Mouse (Mus musculus): Measurements from ENCODE around the gene Ism1. TPM values are rescaled to one million over a fixed set of nuclear protein-coding genes. Genes with fewer than 3 reads are reported as not detected.
A peak's percentile ranks its signal among the peaks of the same experiment; 100 is the strongest.

Gene Ism1
- polyA plus RNA-seq, 1 experiment from 2014 or later: 11.4 TPM

DNA sequence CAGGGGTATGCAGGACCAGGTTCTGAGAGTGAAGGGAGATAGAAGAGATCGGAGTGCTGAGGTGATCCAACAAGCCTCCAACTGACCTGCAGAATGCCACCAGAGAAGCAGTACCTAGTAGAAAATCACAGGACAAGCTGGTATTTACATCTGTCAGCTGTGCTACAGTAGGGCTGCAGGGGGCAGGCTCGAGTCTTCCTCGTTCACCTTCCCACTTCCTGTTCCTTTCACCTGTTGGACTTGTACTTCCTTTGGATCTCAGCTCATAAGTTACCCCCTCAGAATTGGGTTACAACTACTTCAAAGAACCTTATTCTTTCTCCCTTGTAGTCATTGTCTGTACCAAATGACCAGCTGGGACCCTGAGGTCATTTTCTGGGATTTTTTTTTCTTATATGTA, 47.4 kb downstream of the Ism1 start:
- H3K27ac ChIP-seq (ENCODE audit: low read length): no peak overlapping the region
- no peaks in the 10 kb centered on the region for H3K27me3 ChIP-seq (ENCODE audit: control insufficient read depth, insufficient read depth, low read depth, low read length)
- 69% methylated on average over 3 of the region's 3 CpGs for WGBS
- H3K36me3 ChIP-seq (ENCODE audit: control insufficient read depth, insufficient read depth, low read length): peaks cover 4% of the 10 kb centered on the region; the same call in 1 of the 2 replicates
- no peak overlapping the region for H3K4me2 ChIP-seq (ENCODE audit: low read depth, low read length)
- H3K9me3 ChIP-seq (ENCODE audit: control insufficient read depth, low read length): no peaks in the 10 kb centered on the region
- H3K4me3 ChIP-seq (ENCODE audit: low read length): no peak overlapping the region
- no peak for ATAC-seq (ENCODE audit: low read depth)
- peaks cover 24% of the 10 kb centered on the region for H3K4me1 ChIP-seq (replicated peaks; ENCODE audit: control insufficient read depth, insufficient read depth, low read length)
- H3K9ac ChIP-seq (ENCODE audit: low read length): no peak overlapping the region

DNA sequence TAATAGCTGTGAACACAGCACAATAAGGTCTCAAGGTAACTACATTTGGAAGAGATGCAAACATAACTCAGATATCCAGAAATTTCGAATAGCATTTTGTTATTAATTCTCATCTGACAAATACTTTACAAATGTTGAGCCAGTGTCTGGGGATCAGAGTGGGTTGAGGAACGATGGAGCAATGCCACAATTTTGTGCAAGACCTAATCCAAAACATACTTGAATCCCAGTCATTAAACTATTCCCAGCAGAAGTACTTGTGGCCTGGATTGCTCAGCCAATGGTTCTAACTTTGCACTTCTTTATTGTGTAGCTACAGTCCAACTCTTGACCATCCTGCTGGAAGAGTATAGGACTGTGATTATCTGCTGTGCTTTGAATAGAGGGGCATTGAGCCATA, 50.1 kb downstream of the Ism1 start:
- Histone ChIP-seq H3K4me1 (replicated peaks; ENCODE audit: control insufficient read depth, insufficient read depth, low read length) (peaks cover 17% of the 10 kb centered on the region), H3K36me3 (ENCODE audit: control insufficient read depth, insufficient read depth, low read length) (no peaks in the 10 kb centered on the region), H3K27ac (ENCODE audit: low read length) (0 out of 2 replicates have a peak overlapping the region, but pooled peaks have one; percentile 17), H3K27me3 (ENCODE audit: control insufficient read depth, insufficient read depth, low read depth, low read length) (no peaks in the 10 kb centered on the region), H3K9ac (ENCODE audit: low read length) (no peak overlapping the region), H3K4me2 (ENCODE audit: low read depth, low read length) (no peak overlapping the region), H3K4me3 (ENCODE audit: low read length) (no peak overlapping the region), H3K9me3 (ENCODE audit: control insufficient read depth, low read length) (no peaks in the 10 kb centered on the region)
- 83% methylated on average over 2 of the region's 2 CpGs for WGBS
- no peak for ATAC-seq (ENCODE audit: low read depth)

DNA sequence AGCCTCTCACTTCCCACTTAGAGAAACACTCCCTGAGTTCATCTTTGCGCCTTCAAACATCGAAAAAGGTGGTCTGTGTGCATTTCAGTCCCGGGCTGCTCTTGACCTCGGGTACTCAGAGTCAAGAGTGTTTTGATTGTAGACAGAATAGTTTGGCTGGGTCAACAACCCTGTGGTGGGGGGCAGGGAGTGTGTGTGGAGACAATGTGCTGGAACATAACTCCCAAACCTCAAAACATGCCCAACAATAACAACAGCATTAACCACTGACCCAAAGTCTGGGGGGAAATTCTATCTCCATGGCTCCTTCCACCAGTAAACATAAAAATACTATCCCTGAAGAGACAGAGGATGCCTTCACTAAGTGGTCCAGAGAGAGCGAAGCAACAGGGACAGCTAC, 51.4 kb downstream of the Ism1 start:
- Histone ChIP-seq H3K4me2 (ENCODE audit: low read depth, low read length) (no peak overlapping the region), H3K9me3 (ENCODE audit: control insufficient read depth, low read length) (no peaks in the 10 kb centered on the region), H3K36me3 (ENCODE audit: control insufficient read depth, insufficient read depth, low read length) (no peaks in the 10 kb centered on the region; the same call in 1 of the 2 replicates), H3K27ac (ENCODE audit: low read length) (no peak overlapping the region), H3K27me3 (ENCODE audit: control insufficient read depth, insufficient read depth, low read depth, low read length) (no peaks in the 10 kb centered on the region), H3K4me1 (replicated peaks; ENCODE audit: control insufficient read depth, insufficient read depth, low read length) (peaks cover 9% of the 10 kb centered on the region; the same call in 1 of the 2 replicates), H3K9ac (ENCODE audit: low read length) (no peak overlapping the region), H3K4me3 (ENCODE audit: low read length) (no peak overlapping the region)
- no peak for ATAC-seq (ENCODE audit: low read depth)
- 59% methylated on average over 5 of the region's 5 CpGs for WGBS

DNA sequence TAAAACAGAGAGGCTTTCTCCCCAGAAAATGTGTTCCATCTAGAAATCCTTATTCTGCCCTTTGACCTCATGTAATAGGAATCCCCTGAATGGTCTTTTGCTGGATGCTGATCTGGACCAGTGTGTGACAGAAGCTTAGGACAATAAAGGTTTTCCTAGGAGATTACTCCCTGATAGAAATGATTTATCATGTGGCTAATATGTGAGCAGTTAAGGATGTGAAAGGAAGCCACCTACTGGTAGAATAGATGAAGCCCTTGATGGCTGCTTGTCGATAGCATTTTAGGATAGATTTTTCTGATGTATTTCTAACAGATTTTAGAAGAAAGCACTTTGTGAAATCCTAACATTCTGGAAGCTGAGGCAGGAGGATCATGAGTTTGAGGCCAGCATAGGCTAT, 64.4 kb downstream of the Ism1 start:
- H3K36me3 ChIP-seq (ENCODE audit: control insufficient read depth, insufficient read depth, low read length): peaks cover 4% of the 10 kb centered on the region; the same call in 1 of the 2 replicates
- no peaks in the 10 kb centered on the region for H3K9me3 ChIP-seq (ENCODE audit: control insufficient read depth, low read length)
- 59% methylated on average over 1 of the region's 1 CpGs for WGBS
- no peak overlapping the region for H3K4me3 ChIP-seq (ENCODE audit: low read length)
- no peak for ATAC-seq (ENCODE audit: low read depth)
- no peak overlapping the region for H3K27ac ChIP-seq (ENCODE audit: low read length)
- no peaks in the 10 kb centered on the region for H3K27me3 ChIP-seq (ENCODE audit: control insufficient read depth, insufficient read depth, low read depth, low read length)
- no peak overlapping the region for H3K4me2 ChIP-seq (ENCODE audit: low read depth, low read length)
- H3K9ac ChIP-seq (ENCODE audit: low read length): no peak overlapping the region
- H3K4me1 ChIP-seq (replicated peaks; ENCODE audit: control insufficient read depth, insufficient read depth, low read length): no peaks in the 10 kb centered on the region

DNA sequence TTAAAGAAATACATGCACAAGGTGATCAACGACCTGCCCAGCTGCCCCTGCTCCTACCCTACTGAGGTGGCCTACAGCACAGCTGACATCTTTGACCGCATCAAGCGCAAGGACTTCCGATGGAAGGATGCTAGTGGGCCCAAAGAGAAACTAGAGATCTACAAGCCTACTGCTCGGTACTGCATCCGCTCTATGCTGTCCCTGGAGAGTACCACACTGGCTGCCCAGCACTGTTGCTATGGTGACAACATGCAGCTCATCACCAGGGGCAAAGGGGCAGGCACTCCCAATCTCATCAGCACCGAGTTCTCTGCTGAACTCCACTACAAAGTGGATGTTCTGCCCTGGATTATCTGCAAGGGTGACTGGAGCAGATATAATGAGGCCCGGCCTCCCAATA, 79.0 kb downstream of the Ism1 start:
- Histone ChIP-seq H3K4me3 (ENCODE audit: low read length) (no peak overlapping the region), H3K27ac (ENCODE audit: low read length) (no peak overlapping the region), H3K27me3 (ENCODE audit: control insufficient read depth, insufficient read depth, low read depth, low read length) (no peaks in the 10 kb centered on the region), H3K9ac (ENCODE audit: low read length) (no peak overlapping the region), H3K9me3 (ENCODE audit: control insufficient read depth, low read length) (no peaks in the 10 kb centered on the region), H3K36me3 (ENCODE audit: control insufficient read depth, insufficient read depth, low read length) (peaks cover 10% of the 10 kb centered on the region; the same call in 1 of the 2 replicates), H3K4me2 (ENCODE audit: low read depth, low read length) (no peak overlapping the region), H3K4me1 (replicated peaks; ENCODE audit: control insufficient read depth, insufficient read depth, low read length) (no peaks in the 10 kb centered on the region)
- ATAC-seq (ENCODE audit: low read depth): 0 out of 2 replicates have a peak, but pooled peaks have one; percentile 12
- WGBS: 74% methylated on average over 8 of the region's 8 CpGs

- H3K27me3 ChIP-seq (ENCODE audit: control insufficient read depth, insufficient read depth, low read depth, low read length): no peaks in the 10 kb centered on the region
- WGBS: 100% methylated on average over 1 of the region's 1 CpGs
- H3K9me3 ChIP-seq (ENCODE audit: control insufficient read depth, low read length): no peaks in the 10 kb centered on the region
- H3K27ac ChIP-seq (ENCODE audit: low read length): no peak overlapping the region
- no peak for ATAC-seq (ENCODE audit: low read depth)
- H3K36me3 ChIP-seq (ENCODE audit: control insufficient read depth, insufficient read depth, low read length): peaks cover 7% of the 10 kb centered on the region; the same call in 1 of the 2 replicates
- H3K9ac ChIP-seq (ENCODE audit: low read length): no peak overlapping the region
- no peaks in the 10 kb centered on the region for H3K4me1 ChIP-seq (replicated peaks; ENCODE audit: control insufficient read depth, insufficient read depth, low read length)
- H3K4me2 ChIP-seq (ENCODE audit: low read depth, low read length): no peak overlapping the region
- no peak overlapping the region for H3K4me3 ChIP-seq (ENCODE audit: low read length)
Observed at GRCm38 (mm10) chr2:139757456-139757855, 79.5 kb downstream of the Ism1 start.

- Histone ChIP-seq H3K36me3 (ENCODE audit: control insufficient read depth, insufficient read depth, low read length) (no peaks in the 10 kb centered on the region), H3K27ac (ENCODE audit: low read length) (no peak overlapping the region), H3K4me1 (replicated peaks; ENCODE audit: control insufficient read depth, insufficient read depth, low read length) (0 out of 2 replicates have a peak, but pooled peaks cover 2% of the 10 kb centered on the region), H3K27me3 (ENCODE audit: control insufficient read depth, insufficient read depth, low read depth, low read length) (no peaks in the 10 kb centered on the region), H3K4me2 (ENCODE audit: low read depth, low read length) (no peak overlapping the region), H3K9me3 (ENCODE audit: control insufficient read depth, low read length) (no peaks in the 10 kb centered on the region), H3K9ac (ENCODE audit: low read length) (no peak overlapping the region), H3K4me3 (ENCODE audit: low read length) (no peak overlapping the region)
- peak; percentile 43; the same call in 1 of the 2 replicates for ATAC-seq (ENCODE audit: low read depth)
- WGBS: 63% methylated on average over 5 of the region's 5 CpGs
Observed at GRCm38 (mm10) chr2:139764355-139764754, 86.4 kb downstream of the Ism1 start.

DNA sequence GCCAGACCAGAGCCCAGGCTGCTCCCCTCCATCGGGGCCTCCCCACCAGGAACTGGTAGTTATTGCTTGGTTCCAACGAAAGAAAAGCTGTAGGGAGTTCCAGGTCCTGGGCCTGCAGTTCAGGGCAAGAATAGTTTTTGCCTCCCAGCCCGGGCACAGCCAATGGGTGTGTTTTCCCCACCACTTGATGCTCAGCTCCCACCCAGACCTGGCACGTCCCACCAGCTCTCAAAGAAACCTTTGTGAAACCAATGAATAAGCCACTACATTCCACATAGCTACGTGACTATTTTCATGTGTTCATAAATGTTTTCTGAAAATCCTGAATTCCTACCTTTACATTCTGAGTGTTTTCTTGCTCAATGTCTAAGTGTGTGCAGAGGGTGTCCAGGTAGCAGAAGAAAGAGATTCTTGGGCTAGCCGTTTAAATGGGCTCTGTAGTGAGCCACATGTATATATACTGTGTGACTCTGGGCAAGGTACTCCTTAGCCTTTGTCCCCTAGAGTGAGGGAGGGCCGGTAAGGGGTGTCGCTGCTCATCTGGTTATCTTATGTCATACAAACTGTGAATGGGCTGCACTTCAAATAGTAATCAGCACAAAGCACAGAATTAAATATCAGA, 97.1 kb downstream of the Ism1 start:
- H3K4me3 ChIP-seq (ENCODE audit: low read length): no peak overlapping the region
- H3K9ac ChIP-seq (ENCODE audit: low read length): no peak overlapping the region
- no peak overlapping the region for H3K4me2 ChIP-seq (ENCODE audit: low read depth, low read length)
- peak overlapping the region; percentile 77 for H3K27ac ChIP-seq (ENCODE audit: low read length)
- H3K36me3 ChIP-seq (ENCODE audit: control insufficient read depth, insufficient read depth, low read length): no peaks in the 10 kb centered on the region
- no peaks in the 10 kb centered on the region; the same call in none of the 2 replicates for H3K4me1 ChIP-seq (replicated peaks; ENCODE audit: control insufficient read depth, insufficient read depth, low read length)
- ATAC-seq (ENCODE audit: low read depth): peak; percentile 89
- 54% methylated on average over 8 of the region's 8 CpGs for WGBS
- H3K27me3 ChIP-seq (ENCODE audit: control insufficient read depth, insufficient read depth, low read depth, low read length): no peaks in the 10 kb centered on the region
- H3K9me3 ChIP-seq (ENCODE audit: control insufficient read depth, low read length): no peaks in the 10 kb centered on the region

- Histone ChIP-seq H3K9ac (ENCODE audit: low read length) (no peak overlapping the region), H3K9me3 (ENCODE audit: control insufficient read depth, low read length) (no peaks in the 10 kb centered on the region), H3K4me2 (ENCODE audit: low read depth, low read length) (no peak overlapping the region), H3K36me3 (ENCODE audit: control insufficient read depth, insufficient read depth, low read length) (no peaks in the 10 kb centered on the region), H3K4me1 (replicated peaks; ENCODE audit: control insufficient read depth, insufficient read depth, low read length) (no peaks in the 10 kb centered on the region; the same call in none of the 2 replicates), H3K27ac (ENCODE audit: low read length) (no peak overlapping the region), H3K4me3 (ENCODE audit: low read length) (no peak overlapping the region), H3K27me3 (ENCODE audit: control insufficient read depth, insufficient read depth, low read depth, low read length) (no peaks in the 10 kb centered on the region)
- ATAC-seq (ENCODE audit: low read depth): no peak
- 13% methylated on average over 1 of the region's 1 CpGs for WGBS
Observed at GRCm38 (mm10) chr2:139776644-139777043, 98.7 kb downstream of the Ism1 start.
